Mouse (Mus musculus) heart, embryonic 16.5 days (tissue): ENCODE results near the gene Prr22. TPM values are rescaled to one million over a fixed set of nuclear protein-coding genes. Genes with fewer than 3 reads are reported as not detected.

ENCODE experiments used
- ATAC-seq: fragments of 200-750 bp; cut with Nextera tagmentation; replicated peaks from 2 replicates; pipeline ENCODE4 v1.8.0; 2017; ENCODE audit warnings: moderate number of reproducible peaks; ENCODE audit not compliant: insufficient read depth, low FRiP score; ENCODE audit errors: extremely low read depth
- H3K27ac ChIP-seq: fragments of 300-500 bp; sonication (generic); 2 replicates; pipeline ENCODE4 v1.5.1; 2014; ENCODE audit warnings: mild to moderate bottlenecking, low read length, control low read depth, moderate library complexity
- H3K27me3 ChIP-seq: fragments of 300-500 bp; sonication (generic); 2 replicates; pipeline ENCODE4 v1.6.1; 2014; ENCODE audit warnings: low read length, mixed read lengths; ENCODE audit not compliant: control insufficient read depth, insufficient read depth
- H3K36me3 ChIP-seq: fragments of 300-500 bp; sonication (generic); 2 replicates; pipeline ENCODE4 v1.6.1; 2014; ENCODE audit not compliant: control insufficient read depth, insufficient read depth
- H3K4me1 ChIP-seq: fragments of 300-500 bp; sonication (generic); 2 replicates; pipeline ENCODE4 v1.6.1; 2014; ENCODE audit warnings: low read length, mixed read lengths; ENCODE audit not compliant: control insufficient read depth, insufficient read depth
- H3K4me2 ChIP-seq: fragments of 300-500 bp; sonication (generic); 2 replicates; pipeline ENCODE4 v1.6.1; 2014; ENCODE audit warnings: low read depth, mild to moderate bottlenecking, control low read depth, low read length
- H3K4me3 ChIP-seq: fragments of 300-500 bp; sonication (generic); 2 replicates; pipeline ENCODE4 v1.5.1; 2014; ENCODE audit warnings: mild to moderate bottlenecking, control low read depth, low read length
- H3K9ac ChIP-seq: fragments of 300-500 bp; sonication (generic); 2 replicates; pipeline ENCODE4 v1.6.1; 2014; ENCODE audit warnings: low read length, control low read depth
- H3K9me3 ChIP-seq: fragments of 300-500 bp; sonication (generic); replicated peaks from 2 replicates; pipeline ENCODE4 v1.6.1; 2016; ENCODE audit warnings: low read length; ENCODE audit not compliant: control insufficient read depth
- WGBS: fragments of 180-500 bp; shearing (Covaris S2); extraction: QIAGEN DNeasy Blood & Tissue Kit; methylation state at CpG from one replicate; pipeline ENCODE4 v1.1.7; 2014; 5-methylcytosine and 5-hydroxymethylcytosine counted together
- polyA plus RNA-seq: library from polyadenylated mRNA; unstranded; fragments of >200 nt; fragmentation: Nextera tagmentation; extraction: Ambion mirVana; gene quantifications from 2 replicates; pipeline ENCODE4 v1.2.1, GENCODE M21; 2015

Gene Prr22
- polyA plus RNA-seq, 1 experiment from 2014 or later = 1.2 TPM

GRCm38 (mm10) chr17:56764474-56765354 is 5.3 kb upstream of the Prr22 start, which contains the start of gene Dus3l:
Dus3l (plus strand) TSS chr17:56764757.
- H3K4me3 ChIP-seq = peak within 1 kb of the TSS; percentile 91
- H3K9ac ChIP-seq = peak within 1 kb of the TSS; percentile 95
- H3K27ac ChIP-seq = peak within 1 kb of the TSS; percentile 99
- WGBS = under 1% methylated on average over 57 of the region's 58 CpGs
- peaks cover 24% of the 10 kb centered on the region for H3K4me1 ChIP-seq
- H3K36me3 ChIP-seq = peaks cover 27% of the 10 kb centered on the region
- H3K4me2 ChIP-seq = peak within 1 kb of the TSS; percentile 80
- H3K9me3 ChIP-seq = no peaks in the 10 kb centered on the region
- H3K27me3 ChIP-seq = no peaks in the 10 kb centered on the region
- peak; percentile 80 for ATAC-seq

- Histone ChIP-seq H3K36me3 (peaks cover 27% of the 10 kb centered on the region), H3K9me3 (no peaks in the 10 kb centered on the region), H3K27me3 (no peaks in the 10 kb centered on the region), H3K4me3 (peak overlapping the region; percentile 91), H3K27ac (peak overlapping the region; percentile 99), H3K4me2 (peak overlapping the region; percentile 80), H3K4me1 (peaks cover 24% of the 10 kb centered on the region), H3K9ac (peak overlapping the region; percentile 95)
- WGBS = 47% methylated on average over 12 of the region's 12 CpGs
- no peak for ATAC-seq
Observed at GRCm38 (mm10) chr17:56765431-56765830, 4.6 kb upstream of the Prr22 start.

- Histone ChIP-seq H3K4me1 (peaks cover 18% of the 10 kb centered on the region), H3K27me3 (no peaks in the 10 kb centered on the region), H3K4me3 (no peak overlapping the region), H3K27ac (no peak overlapping the region), H3K36me3 (peaks cover 30% of the 10 kb centered on the region), H3K4me2 (no peak overlapping the region), H3K9ac (no peak overlapping the region), H3K9me3 (no peaks in the 10 kb centered on the region)
- 95% methylated on average over 27 of the region's 27 CpGs for WGBS
- no peak for ATAC-seq
Observed at GRCm38 (mm10) chr17:56766631-56767405, 3.2 kb upstream of the Prr22 start.

- no peaks in the 10 kb centered on the region for H3K9me3 ChIP-seq
- H3K4me1 ChIP-seq = peaks cover 12% of the 10 kb centered on the region
- no peak overlapping the region for H3K9ac ChIP-seq
- no peaks in the 10 kb centered on the region for H3K27me3 ChIP-seq
- no peak for ATAC-seq
- WGBS = 92% methylated on average over 29 of the region's 29 CpGs
- H3K4me2 ChIP-seq = no peak overlapping the region
- peaks cover 30% of the 10 kb centered on the region for H3K36me3 ChIP-seq
- H3K4me3 ChIP-seq = no peak overlapping the region
- H3K27ac ChIP-seq = no peak overlapping the region
Observed at GRCm38 (mm10) chr17:56767531-56768135, 2.4 kb upstream of the Prr22 start.

GRCm38 (mm10) chr17:56768941-56769340 is 1.1 kb upstream of the Prr22 start:
- Histone ChIP-seq H3K27ac (no peak overlapping the region), H3K9me3 (no peaks in the 10 kb centered on the region), H3K36me3 (peaks cover 30% of the 10 kb centered on the region), H3K4me2 (no peak overlapping the region), H3K4me1 (peaks cover 5% of the 10 kb centered on the region), H3K9ac (no peak overlapping the region), H3K4me3 (no peak overlapping the region), H3K27me3 (no peaks in the 10 kb centered on the region)
- 95% methylated on average over 11 of the region's 11 CpGs for WGBS
- no peak for ATAC-seq

GRCm38 (mm10) chr17:56777568-56777967 is 7.5 kb downstream of the Prr22 start:
- Histone ChIP-seq H3K4me2 (no peak overlapping the region), H3K27ac (no peak overlapping the region), H3K9me3 (peaks cover 3% of the 10 kb centered on the region), H3K27me3 (no peaks in the 10 kb centered on the region), H3K36me3 (peaks cover 6% of the 10 kb centered on the region), H3K4me3 (no peak overlapping the region), H3K4me1 (peaks cover 13% of the 10 kb centered on the region), H3K9ac (no peak overlapping the region)
- WGBS = 91% methylated on average over 11 of the region's 11 CpGs
- ATAC-seq = no peak

- Histone ChIP-seq H3K9me3 (peaks cover 3% of the 10 kb centered on the region), H3K4me1 (peaks cover 13% of the 10 kb centered on the region), H3K4me3 (no peak overlapping the region), H3K27ac (peak overlapping the region; percentile 74), H3K4me2 (no peak overlapping the region), H3K9ac (no peak overlapping the region), H3K27me3 (no peaks in the 10 kb centered on the region), H3K36me3 (peaks cover 6% of the 10 kb centered on the region)
- 38% methylated on average over 3 of the region's 3 CpGs for WGBS
- ATAC-seq = peak; percentile 80
Observed at GRCm38 (mm10) chr17:56778779-56779362, 8.8 kb downstream of the Prr22 start.

- Histone ChIP-seq H3K9ac (no peak overlapping the region), H3K4me3 (no peak overlapping the region), H3K4me1 (peaks cover 13% of the 10 kb centered on the region), H3K27ac (peak overlapping the region; percentile 74; the same call in 1 of the 2 replicates), H3K36me3 (peaks cover 8% of the 10 kb centered on the region), H3K27me3 (no peaks in the 10 kb centered on the region), H3K9me3 (peaks cover 3% of the 10 kb centered on the region), H3K4me2 (no peak overlapping the region)
- WGBS = 79% methylated on average over 13 of the region's 13 CpGs
- ATAC-seq = no peak
Observed at GRCm38 (mm10) chr17:56780291-56780978, 10.4 kb downstream of the Prr22 start.
